Mouse (Mus musculus) left cerebral cortex, adult 18-20 months (tissue): ENCODE measurements at regions not wholly inside any gene's neighbourhood (a gene's known extent, or its start where the extent isn't known, plus 50 kb on each side); places are given as distances from the start of the nearest gene placed in this dataset.
"Not testable (repeated sequence)": the region's sequence is repeated elsewhere in the genome, so short reads cannot be mapped to it uniquely, and the experiment has no call there.

ENCODE experiments used
- DNase-seq, 2 experiments: peaks; one replicate each; pipeline ENCODE4 v3.0.0; 2021 to 2022; ENCODE audit warnings: low spot score in 2 of 2, mixed read lengths in 1 of 2

DNA sequence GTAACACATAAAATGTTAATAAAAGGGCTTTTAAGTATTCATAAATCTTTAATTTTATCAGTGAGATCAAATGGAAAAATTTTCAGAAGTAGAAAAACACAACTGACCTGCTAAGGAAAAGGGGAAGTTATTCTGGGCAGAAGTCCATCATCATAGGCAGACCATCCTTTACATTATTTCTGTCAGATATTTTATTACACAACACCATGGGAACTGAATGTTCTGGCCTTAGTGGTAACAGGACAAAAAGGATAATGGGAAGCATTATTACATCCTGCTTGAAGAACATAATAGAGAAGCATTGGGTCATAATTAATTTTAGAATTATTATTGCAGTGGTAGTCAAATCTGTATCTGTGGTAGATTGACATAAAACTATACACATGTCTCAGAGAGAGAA is 603.5 kb upstream of the Gje1 start:
- DNase-seq, result no peak

DNA sequence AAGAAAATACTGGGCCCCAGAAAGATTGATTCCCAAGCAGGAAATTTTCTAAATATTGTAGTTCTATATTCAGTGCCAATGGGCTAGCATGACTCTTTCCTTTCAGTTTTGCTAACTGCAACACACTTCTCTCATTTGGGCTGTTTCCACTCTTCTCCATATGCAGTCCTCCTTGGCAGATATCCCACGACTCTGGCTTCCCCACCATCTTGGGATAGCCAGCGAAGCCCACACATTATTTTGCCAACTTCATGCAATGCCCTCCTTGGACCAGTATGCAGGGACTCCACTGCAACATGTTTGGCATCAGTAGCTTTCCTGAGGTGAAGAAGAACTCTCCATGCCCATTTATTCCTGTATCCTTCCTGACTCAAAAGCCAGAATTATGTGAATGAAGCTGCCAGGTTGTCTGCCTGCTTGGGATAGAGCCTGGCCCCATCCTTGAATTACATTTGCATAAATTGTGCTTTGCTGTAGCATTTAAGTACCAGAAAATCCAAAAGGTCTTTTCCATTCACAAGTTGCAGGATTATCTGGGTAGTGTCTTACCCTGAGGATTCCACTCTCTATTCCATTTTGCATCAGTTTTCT is 599.1 kb upstream of the Gje1 start:
- DNase-seq, result no peak

DNA sequence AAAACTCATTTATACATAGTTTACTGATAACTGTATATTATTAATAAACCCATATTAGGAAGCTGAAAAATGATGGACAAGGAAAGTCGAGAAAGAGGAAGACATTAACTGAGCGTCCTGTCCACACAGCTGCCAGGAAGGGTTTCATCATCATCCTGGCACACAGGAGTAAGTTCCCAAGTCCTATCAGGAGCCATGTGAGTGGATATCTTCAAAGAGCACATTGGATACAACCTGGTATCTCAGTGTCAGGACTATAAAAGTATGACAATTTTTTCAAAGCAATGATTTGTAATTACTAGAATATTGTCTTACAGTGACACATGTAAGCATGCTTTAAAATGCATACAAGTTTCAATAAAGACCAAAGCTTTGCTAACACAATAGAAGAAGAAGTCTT is 592.6 kb upstream of the Gje1 start:
- no peak for DNase-seq

DNA sequence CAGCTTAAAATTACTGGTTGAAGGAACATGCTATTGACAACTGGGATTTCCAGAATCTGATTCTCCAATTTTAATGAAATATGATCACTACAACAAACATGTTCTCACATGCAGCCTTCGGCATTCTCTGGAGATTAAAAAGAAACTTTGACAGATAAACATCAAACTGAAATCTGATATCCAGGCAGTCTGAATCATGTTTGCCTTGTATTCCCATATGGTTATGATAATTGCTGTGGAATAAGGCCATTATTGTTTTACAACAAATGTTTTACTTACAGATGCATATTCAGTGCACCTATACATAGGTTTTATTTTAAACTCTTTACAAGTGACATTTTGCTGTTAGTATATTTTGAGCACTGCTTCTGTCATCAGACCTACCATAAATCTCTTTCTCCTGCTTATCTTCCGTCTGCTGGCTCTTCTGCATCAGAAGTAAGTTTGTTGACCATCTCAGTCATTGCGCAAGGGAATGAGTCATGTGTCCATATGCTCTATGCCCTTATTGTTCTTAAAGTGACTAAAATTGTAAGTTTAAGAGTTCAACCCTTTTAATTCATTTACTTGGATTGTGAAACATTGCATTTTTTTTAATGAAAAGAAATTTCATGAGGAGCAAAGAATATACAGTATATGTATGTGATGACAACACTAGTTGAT is 587.9 kb upstream of the Gje1 start:
- DNase-seq, result no peak

DNA sequence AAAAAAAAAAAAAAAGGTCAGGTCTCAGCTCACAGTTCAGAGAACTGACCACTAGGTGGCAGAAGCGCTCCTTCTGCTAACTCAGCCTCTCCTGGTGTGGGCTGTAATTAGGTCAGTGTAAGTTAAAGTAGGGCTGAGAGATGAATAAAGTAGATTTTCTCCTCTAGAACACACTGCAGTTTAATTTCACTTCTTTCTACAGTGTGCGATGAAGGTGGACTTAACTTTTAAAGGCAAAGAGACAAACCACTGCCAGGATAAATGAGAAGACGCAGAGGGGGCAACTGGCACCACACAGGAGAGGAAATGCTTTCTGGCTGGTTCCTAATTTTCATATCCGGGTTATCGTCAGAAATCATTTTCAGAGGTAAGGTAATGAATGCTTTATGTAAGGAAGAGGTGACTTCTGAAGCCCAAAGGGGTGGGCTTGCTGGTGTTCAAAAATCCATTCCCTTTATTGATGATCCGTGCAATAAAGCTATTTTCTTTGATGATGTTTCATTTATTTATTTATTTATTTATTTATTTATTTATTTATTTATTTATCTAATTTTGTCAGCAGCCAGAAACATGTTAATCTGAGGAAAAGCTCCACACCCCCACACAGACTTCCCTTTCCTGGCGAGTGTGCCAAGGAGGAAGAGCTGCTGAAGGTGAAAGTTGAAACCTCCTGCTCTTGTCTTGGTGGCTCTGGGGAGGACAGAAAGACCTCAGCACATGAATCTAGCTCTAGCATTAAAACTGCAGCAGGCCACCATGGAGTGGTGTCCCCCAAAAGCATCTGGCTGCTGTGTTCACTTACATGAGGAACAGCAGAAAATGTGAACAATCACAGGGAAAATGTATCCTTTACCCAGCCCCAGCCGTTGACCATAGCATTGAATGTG is 582.4 kb upstream of the Gje1 start:
- peak; percentile 75 to 79 for DNase-seq

DNA sequence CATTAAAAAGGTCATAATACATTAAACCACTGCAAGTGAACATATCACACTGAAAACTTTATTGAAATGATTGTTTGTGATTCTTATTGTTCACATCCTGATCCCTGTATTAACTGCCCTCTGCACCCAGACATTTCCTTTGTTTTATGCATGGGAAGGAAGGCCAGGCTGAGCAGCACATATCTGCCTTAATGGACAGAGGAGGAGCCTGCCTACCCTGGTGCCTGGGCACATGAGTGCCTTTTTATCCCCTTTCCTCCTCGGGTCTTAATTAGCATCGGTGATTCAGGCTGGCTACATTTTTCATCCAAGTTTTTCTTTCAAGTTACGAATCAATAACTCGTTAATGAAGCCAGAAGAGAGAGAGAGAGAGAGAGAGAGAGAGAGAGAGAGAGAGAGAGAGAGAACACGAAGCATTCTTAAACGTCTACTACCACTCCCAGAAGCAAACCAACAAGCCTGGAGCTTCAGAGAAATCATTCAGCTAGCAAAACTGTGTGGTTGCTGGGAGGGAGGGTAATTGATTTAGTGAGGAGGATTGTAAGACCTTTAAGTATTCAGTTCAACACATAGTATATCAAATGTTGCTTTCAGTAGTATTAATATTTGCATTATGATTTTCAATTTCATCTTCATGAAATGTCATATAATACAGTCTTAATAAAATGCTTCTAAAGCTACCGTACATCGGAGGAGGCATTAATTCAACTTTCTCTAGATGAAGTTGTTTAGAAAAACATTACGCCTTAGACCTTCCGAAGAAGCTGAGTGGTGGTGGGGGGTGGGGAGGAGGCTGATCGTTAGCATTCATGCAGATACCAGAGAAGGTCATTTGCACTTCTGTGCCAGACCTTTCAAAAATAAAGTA is 581.6 kb upstream of the Gje1 start:
- no peak for DNase-seq

DNA sequence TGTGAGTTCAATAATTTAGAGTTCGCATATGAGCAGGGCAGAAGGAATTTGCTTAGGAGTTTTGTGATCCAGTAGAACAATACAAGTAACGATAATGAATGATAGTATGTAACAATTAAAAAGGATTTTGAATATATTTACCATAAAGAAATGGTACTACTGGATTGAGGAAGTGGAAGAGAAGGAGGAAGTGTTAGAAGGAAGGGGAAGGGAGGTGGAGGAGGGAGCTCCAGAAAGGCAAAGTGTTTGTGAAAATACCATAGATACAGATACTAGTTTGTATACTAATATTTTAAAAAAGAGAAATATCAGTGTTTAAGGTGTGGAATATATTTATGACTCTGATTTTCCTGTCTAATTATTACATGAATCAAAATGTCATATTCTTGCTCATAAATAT is 579.2 kb upstream of the Gje1 start:
- DNase-seq, result no peak

DNA sequence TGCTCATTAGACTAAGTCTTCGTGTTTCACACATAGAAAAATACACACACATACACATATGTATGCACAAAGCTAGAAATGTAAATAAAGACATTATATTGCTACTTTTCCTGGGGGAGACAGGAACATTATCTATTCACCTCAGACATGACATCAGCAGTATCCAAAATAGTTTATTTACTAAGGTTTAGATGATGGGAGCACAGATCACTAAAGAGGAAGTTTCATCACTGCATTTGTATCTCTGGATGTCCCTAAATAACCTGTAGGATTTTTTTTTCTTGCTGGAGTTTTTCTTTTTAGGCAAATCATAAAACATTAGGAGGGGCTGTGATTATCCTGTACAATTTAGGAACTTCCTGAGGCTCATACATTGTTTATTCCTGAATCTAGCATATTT is 576.1 kb upstream of the Gje1 start:
- no peak for DNase-seq

DNA sequence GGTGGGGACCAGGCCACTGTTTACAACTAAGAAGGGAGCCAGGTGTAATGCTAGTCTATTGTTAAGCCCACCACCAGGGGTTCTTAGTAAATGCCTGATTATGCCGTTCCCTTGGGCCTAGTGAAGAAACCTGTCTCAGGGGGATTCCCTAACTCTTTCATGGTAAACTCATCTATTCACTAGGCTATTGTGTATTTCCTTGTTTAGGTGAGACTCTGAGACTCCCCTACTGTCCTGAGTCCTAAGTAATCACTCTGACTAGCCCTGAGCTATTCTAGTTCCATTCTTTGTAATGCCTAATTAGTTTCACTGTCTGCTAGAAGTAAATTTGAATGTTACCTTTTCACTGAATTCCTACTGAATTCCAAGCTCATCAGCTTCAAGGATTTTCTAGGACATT is 545.3 kb upstream of the Gje1 start:
- DNase-seq, result not testable (repeated sequence)

DNA sequence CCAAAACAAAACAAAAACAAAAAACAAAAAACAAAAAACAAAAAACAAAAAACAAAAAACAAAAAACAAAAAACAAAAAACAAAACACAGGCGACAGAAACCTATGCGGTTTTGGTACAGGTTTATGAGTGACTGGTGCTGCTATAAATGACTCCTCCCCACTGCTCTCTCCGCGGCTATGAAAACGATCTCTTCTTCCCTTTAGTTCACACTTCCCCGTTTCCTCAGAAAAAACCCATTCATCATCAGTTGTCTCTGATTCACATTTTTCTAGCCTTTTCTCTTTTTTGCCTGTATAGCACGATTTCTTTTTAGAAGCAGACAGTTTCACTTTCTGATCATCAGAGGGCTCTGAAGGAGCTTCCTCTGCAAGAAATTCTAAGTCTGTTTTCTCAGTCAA is 544.3 kb upstream of the Gje1 start:
- DNase-seq, result not testable (repeated sequence)

DNA sequence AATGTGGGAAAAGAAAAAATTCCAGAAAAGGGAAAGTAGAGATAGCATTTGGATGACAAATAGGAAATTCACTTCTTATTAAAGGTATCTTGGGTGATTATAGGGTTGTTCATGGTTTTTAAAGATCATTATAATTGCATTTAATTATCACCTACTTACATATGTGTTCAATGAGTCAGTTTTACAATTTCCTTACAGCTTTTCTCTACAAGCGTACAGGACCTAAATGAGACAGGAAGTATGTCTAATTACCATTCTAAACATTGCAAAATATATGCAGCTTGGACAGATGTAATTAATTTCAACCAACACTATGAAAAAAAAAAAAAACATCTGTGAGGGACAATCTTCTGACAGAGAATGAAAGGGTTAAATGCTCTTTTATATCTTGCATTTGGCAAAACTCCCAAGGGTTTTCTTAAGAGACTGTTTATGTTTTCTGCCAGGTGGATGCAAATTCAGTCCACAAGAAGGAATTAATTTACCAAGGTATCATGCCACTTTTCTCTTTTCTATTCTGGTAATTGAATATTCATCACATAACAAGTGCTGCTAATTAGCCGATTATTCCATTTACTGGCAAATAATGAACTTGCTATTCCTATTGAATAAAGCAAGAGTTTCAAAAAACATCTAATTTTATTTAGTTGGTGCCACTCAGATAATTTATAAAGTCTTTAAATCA is 531.5 kb upstream of the Gje1 start:
- no peak for DNase-seq

DNA sequence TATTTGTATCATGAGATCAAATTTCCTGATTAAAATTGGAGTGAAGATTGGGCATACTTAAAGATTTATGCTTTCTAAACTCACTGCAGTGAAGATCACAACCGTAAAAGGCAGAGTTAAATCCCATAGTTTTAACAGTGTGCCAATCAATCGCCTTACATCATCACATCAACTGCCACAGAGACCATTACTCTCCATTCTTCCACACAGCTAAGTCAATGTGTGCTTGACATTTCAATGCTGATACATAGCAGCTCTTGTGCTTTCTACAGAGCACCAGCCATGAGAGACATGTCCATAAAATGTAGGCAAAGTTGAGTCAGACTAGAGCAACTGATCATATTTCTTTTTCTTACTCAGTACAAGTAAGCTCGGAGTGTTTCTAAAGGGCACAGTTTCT is 530.9 kb upstream of the Gje1 start:
- DNase-seq, result no peak

DNA sequence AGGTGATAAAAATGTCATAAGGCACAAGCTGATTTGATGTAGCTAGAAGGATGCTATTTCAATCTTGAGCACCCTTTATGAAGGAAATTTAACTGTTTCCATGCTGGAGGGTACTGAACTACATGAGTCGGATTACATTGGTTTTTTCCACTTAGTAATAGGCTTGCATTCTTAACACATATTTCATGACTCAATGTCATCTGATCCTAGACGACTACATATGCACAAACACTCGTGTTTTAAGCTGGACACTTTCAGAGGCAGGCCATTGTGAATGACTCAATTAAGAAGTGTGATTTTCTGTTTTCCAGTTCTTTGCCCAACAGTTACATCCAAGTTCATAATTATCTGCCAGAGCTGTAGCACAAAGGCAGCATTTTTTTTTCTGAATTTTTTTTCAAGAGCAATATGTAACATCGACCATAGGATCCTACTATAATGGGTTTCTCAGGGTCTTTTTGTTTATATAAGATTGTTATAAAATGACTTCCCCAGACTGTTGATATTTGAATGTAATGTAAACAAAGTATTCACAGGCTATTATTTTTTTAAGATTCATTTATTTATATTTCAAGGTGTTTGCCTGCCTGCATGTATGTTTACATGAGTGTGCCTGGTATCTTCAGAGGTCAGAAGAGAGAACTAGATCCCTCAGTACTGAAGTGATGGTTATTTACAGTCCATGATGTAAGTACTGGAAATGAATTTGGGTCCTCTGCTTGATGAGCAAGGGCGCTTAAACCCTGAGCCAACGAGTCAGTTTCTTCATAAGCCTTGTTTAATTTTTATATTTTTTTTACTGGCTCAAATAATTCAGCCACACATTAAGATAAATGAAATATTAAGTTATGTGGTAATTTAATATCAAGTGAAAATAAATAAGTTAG is 526.6 kb upstream of the Gje1 start:
- DNase-seq, result no peak

DNA sequence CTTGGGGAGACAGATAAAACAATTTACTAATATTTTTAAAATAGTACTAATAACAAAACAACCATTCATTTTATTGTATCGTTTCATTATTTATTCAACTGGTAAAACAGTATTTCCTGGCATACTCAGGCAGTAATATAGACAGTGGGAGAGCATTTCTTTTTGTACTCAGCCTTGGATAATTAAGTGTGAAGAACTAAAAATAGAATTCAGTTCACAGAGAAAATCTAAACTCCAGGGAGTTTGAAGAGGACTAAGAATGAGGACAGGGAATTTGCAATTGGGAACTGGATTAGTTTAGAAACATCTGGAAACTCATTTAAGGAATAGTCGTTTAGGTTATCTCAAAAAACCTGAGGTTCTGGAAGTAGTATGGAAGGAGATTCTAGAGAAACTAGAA is 525.4 kb upstream of the Gje1 start:
- no peak for DNase-seq

DNA sequence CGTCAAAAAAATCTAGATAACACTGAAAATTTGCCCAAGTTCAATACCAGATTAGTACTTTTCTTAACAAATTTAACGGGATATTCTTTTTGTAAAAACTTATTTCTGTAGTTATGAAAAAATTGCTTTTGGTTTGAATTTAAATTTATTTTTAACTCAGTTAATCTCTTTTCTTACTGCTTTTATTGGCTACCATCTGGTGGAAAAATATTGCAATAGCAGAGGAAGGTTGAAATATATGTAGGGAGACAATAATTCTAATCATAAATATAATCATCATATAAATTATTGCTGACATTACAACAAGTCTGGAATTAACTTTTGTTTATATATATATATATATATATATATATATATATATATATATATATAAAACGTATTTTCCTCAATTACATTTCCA is 500.9 kb upstream of the Gje1 start:
- no peak for DNase-seq

DNA sequence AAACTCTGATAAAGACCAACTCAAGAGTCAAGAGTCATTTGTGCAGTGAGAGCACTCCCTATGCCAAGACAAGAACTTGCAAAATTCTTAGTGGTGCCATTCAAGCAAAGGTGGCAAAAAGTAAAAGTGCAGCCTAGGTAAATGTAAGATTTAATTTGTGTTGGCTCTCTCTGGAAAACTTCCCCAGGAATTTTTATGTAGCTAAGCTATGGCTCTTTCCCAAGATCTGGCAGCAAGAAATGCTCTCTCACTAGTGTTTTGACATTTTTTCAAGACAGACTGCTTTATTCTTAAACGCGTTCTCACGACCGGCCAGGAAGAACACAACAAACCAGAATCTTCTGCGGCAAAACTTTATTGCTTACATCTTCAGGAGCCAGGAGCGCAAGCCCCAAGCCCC is 461.6 kb upstream of the Gje1 start:
- DNase-seq, result no peak

DNA sequence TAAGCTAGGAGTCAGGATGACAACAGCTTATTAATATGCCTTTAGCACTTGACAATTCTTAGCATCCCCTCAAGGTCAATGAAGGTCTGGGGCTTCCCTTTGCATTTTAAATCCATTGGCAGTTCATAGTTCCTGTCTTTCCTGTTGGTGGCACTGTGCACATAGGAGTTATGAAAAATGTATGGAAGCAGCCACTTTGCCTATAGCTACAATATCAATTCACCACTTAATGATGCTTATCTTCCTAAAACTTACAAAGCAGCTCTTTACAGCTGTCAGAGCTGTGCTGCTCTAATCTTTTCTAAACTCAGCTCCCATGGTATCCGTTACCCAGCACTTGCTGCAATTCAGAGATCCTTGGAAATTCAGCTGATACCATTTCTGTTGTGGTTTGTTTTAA is 456.4 kb upstream of the Gje1 start:
- DNase-seq, result no peak

DNA sequence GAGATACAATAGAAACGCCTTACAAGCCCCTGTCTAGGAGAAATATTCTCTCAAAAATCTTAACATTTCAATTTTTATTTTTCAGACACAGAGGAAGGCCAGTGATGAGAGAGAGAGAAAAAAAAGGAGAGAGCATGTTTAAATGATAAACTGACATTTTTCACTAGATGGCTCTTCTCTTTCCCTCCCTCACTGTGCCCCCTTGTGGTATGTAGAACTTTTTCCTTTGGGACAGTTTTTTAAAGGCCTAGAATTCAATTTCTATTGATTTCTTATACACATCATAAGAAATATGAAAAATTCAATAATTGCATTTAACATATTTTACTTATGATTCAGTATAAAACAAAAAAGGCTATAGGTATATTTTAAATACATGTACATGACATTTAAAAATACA is 454.5 kb upstream of the Gje1 start:
- no peak for DNase-seq

DNA sequence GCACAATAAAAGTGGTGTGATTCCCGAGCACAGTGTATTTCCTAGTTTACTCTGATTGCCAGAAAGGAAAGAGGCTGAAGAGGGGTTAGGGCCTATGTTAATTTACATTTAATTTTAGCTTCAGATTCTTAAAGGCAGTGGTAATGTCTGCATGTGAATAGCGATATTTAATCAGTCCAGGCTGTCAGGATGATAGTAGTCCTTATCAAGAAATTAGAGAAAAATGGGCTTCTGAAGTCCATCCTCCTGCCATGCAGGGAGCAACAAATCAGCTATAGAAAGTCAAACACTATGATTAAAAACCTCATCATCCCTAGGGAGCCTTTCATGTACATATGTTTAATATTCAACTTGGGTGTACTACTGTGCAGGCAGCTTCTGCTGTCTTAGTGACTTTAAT is 422.7 kb upstream of the Gje1 start:
- no peak for DNase-seq
